Mouse (Mus musculus): ENCODE data around the gene Deaf1. TPM values are rescaled to one million over a fixed set of nuclear protein-coding genes. Genes with fewer than 3 reads are reported as not detected.
A peak's percentile ranks its signal among the peaks of the same experiment; 100 is the strongest.

Deaf1 gene
- total and polyA plus RNA-seq, 2 experiments from 2014 or later = 289 to 291 TPM

DNA sequence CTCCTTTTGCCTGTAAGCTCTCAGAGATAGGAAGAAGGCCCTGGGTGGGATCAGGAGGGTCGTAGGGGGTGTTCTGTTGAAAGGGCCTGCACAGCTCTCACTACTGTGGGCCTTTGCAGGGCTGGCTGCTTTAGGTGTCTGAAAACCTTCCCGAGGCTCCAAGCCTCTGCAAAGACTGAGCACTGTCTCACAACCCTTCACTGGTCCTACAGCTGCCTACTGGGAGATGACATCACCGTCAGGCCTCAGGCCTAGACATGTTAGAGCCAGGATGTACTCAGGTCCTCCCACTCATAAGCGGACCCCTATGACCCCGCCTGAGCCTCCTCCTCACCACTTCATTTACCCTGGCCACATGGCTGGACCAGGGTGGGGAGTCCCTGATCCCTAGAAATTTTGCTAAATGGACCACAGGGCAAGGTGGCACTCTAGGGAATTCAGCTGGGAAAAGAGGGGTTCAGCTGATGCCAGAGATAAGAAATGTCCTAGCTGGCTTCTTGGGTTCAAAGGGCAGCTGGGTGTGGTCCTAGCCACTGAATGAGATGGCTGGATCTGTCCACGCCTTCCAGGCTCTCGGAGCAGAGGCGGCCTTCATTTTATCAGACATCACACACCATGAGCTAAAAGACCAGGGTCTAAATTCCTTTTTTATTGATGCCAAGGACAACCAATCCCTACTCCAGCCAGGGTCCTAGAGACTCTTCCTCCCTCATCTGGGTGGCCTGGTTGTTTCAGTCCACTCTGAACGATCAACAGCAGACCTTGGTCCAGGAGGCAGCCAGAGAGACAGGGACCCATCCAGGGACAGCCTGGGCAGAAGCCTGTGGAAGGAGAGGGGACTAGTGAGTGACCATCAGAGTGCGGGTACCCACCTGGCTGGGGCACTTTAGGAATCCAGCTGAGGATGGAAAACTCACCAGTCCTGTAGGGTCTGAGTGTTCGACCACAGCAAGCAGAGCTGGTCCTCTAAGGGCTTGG lies 49.5 kb downstream of the Deaf1 start:
- no peak for ATAC-seq (ENCODE audit: low FRiP score)
- no peaks in the 10 kb centered on the region for H3K9me3 ChIP-seq (ENCODE audit: low read length)
- no peaks in the 10 kb centered on the region for H3K36me3 ChIP-seq (ENCODE audit: insufficient read depth, low read length)
- TF ChIP-seq CTCF (IDR thresholded peaks at IDR 0.05) = no peak
- 0 out of 2 replicates have a peak, but pooled peaks cover 2% of the 10 kb centered on the region for H3K27me3 ChIP-seq (ENCODE audit: insufficient read depth, low read length)
- no peak for DNase-seq (ENCODE audit: low spot score)
- peak overlapping the region; percentile 41; the same call in 1 of the 2 replicates for H3K4me3 ChIP-seq (ENCODE audit: low read depth, low read length)
- 90% methylated on average over 11 of the region's 11 CpGs for WGBS
- H3K4me2 ChIP-seq (ENCODE audit: low read depth, low read length, poor library complexity, severe bottlenecking) = peak overlapping the region; percentile 67; the same call in 1 of the 2 replicates
- no peak overlapping the region for H3K27ac ChIP-seq (ENCODE audit: low read depth, low read length)
- no peak overlapping the region for H3K9ac ChIP-seq (replicated peaks; ENCODE audit: low read length, poor library complexity, severe bottlenecking)
- H3K4me1 ChIP-seq (ENCODE audit: insufficient read depth, low read length) = no peaks in the 10 kb centered on the region

GRCm38 (mm10) chr7:141276546-141276945 lies 50.9 kb downstream of the Deaf1 start, which contains the start of gene Cdhr5:
Gene Cdhr5 (minus strand): TSS chr7:141276786.
- TF ChIP-seq CTCF (IDR thresholded peaks at IDR 0.05) = no peak
- H3K27me3 ChIP-seq (ENCODE audit: insufficient read depth, low read length) = 0 out of 2 replicates have a peak, but pooled peaks cover 2% of the 10 kb centered on the region
- H3K9ac ChIP-seq (replicated peaks; ENCODE audit: low read length, poor library complexity, severe bottlenecking) = no peak within 1 kb of the TSS
- 83% methylated on average over 11 of the region's 11 CpGs for WGBS
- H3K36me3 ChIP-seq (ENCODE audit: insufficient read depth, low read length) = no peaks in the 10 kb centered on the region
- ATAC-seq (ENCODE audit: low FRiP score) = no peak
- H3K4me3 ChIP-seq (ENCODE audit: low read depth, low read length) = no peak within 1 kb of the TSS
- no peak for DNase-seq (ENCODE audit: low spot score)
- H3K9me3 ChIP-seq (ENCODE audit: low read length) = no peaks in the 10 kb centered on the region
- H3K27ac ChIP-seq (ENCODE audit: low read depth, low read length) = no peak within 1 kb of the TSS
- H3K4me2 ChIP-seq (ENCODE audit: low read depth, low read length, poor library complexity, severe bottlenecking) = no peak within 1 kb of the TSS
- no peaks in the 10 kb centered on the region for H3K4me1 ChIP-seq (ENCODE audit: insufficient read depth, low read length)

DNA sequence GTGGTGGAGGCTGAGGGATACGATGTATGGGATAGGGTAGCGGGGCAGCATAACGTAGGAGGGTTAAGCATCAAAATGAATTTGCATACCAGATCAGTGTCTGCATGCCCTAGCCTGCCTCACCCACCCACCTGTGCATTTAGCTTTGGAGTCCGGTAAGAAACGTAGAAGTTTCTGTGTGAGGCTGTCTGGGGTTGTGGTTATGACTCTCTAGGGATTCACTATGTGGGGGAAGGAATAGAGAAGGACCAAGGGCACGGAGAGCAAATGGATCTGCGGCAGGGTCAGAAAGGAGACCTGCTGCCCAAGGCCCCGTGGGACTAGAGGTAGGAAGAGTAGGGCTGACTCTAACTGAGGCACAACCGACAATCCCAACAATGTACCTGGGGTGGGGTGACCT lies 52.1 kb downstream of the Deaf1 start:
- Histone ChIP-seq H3K27me3 (ENCODE audit: insufficient read depth, low read length) (0 out of 2 replicates have a peak, but pooled peaks cover 2% of the 10 kb centered on the region), H3K4me3 (ENCODE audit: low read depth, low read length) (no peak overlapping the region), H3K9me3 (ENCODE audit: low read length) (no peaks in the 10 kb centered on the region), H3K4me1 (ENCODE audit: insufficient read depth, low read length) (no peaks in the 10 kb centered on the region), H3K9ac (replicated peaks; ENCODE audit: low read length, poor library complexity, severe bottlenecking) (no peak overlapping the region), H3K27ac (ENCODE audit: low read depth, low read length) (no peak overlapping the region), H3K36me3 (ENCODE audit: insufficient read depth, low read length) (no peaks in the 10 kb centered on the region), H3K4me2 (ENCODE audit: low read depth, low read length, poor library complexity, severe bottlenecking) (no peak overlapping the region)
- no peak for TF ChIP-seq CTCF (IDR thresholded peaks at IDR 0.05)
- no peak for DNase-seq (ENCODE audit: low spot score)
- no peak for ATAC-seq (ENCODE audit: low FRiP score)
- 88% methylated on average over 9 of the region's 9 CpGs for WGBS

- ATAC-seq (ENCODE audit: low FRiP score) (no peak), DNase-seq (ENCODE audit: low spot score) (no peak)
- no peaks in the 10 kb centered on the region for H3K27me3 ChIP-seq (ENCODE audit: insufficient read depth, low read length)
- H3K27ac ChIP-seq (ENCODE audit: low read depth, low read length) = no peak overlapping the region
- H3K9ac ChIP-seq (replicated peaks; ENCODE audit: low read length, poor library complexity, severe bottlenecking) = no peak overlapping the region
- H3K9me3 ChIP-seq (ENCODE audit: low read length) = no peaks in the 10 kb centered on the region
- H3K4me3 ChIP-seq (ENCODE audit: low read depth, low read length) = no peak overlapping the region
- H3K36me3 ChIP-seq (ENCODE audit: insufficient read depth, low read length) = no peaks in the 10 kb centered on the region
- 82% methylated on average over 3 of the region's 3 CpGs for WGBS
- no peak for TF ChIP-seq CTCF (IDR thresholded peaks at IDR 0.05)
- no peak overlapping the region for H3K4me2 ChIP-seq (ENCODE audit: low read depth, low read length, poor library complexity, severe bottlenecking)
- H3K4me1 ChIP-seq (ENCODE audit: insufficient read depth, low read length) = no peaks in the 10 kb centered on the region
Observed at GRCm38 (mm10) chr7:141270631-141271030, 56.9 kb downstream of the Deaf1 start.

GRCm38 (mm10) chr7:141269273-141269545 lies 58.3 kb downstream of the Deaf1 start:
- no peak overlapping the region for H3K9ac ChIP-seq (replicated peaks; ENCODE audit: low read length, poor library complexity, severe bottlenecking)
- H3K4me3 ChIP-seq (ENCODE audit: low read depth, low read length) = no peak overlapping the region
- TF ChIP-seq CTCF (IDR thresholded peaks at IDR 0.05) = no peak
- no peak overlapping the region for H3K27ac ChIP-seq (ENCODE audit: low read depth, low read length)
- H3K9me3 ChIP-seq (ENCODE audit: low read length) = no peaks in the 10 kb centered on the region
- H3K27me3 ChIP-seq (ENCODE audit: insufficient read depth, low read length) = no peaks in the 10 kb centered on the region
- no peaks in the 10 kb centered on the region for H3K4me1 ChIP-seq (ENCODE audit: insufficient read depth, low read length)
- 83% methylated on average over 14 of the region's 14 CpGs for WGBS
- ATAC-seq (ENCODE audit: low FRiP score) = no peak
- no peak for DNase-seq (ENCODE audit: low spot score)
- H3K4me2 ChIP-seq (ENCODE audit: low read depth, low read length, poor library complexity, severe bottlenecking) = no peak overlapping the region
- no peaks in the 10 kb centered on the region; the same call in 1 of the 2 replicates for H3K36me3 ChIP-seq (ENCODE audit: insufficient read depth, low read length)

Data from midbrain, postnatal 0 days (tissue).